Mouse (Mus musculus) lung, embryonic 16.5 days (tissue): ENCODE measurements at regions not wholly inside any gene's neighbourhood (a gene's known extent, or its start where the extent isn't known, plus 50 kb on each side); places are given as distances from the start of the nearest gene placed in this dataset.

Experiments
- ATAC-seq: fragments of 200-750 bp; cut with Nextera tagmentation; 2 replicates; pipeline ENCODE4 v1.8.0; 2017; ENCODE audit warnings: low read depth, mild to moderate bottlenecking, moderate library complexity
- H3K27ac ChIP-seq: fragments of 300-500 bp; sonication (generic); 2 replicates; pipeline ENCODE4 v1.5.1; 2014; ENCODE audit warnings: mild to moderate bottlenecking, control low read depth, low read length
- H3K27me3 ChIP-seq: fragments of 300-500 bp; sonication (generic); 2 replicates; pipeline ENCODE4 v1.6.1; 2014; ENCODE audit warnings: low read depth, low read length, mixed read lengths; ENCODE audit not compliant: control insufficient read depth, insufficient read depth
- H3K36me3 ChIP-seq: fragments of 300-500 bp; sonication (generic); 2 replicates; pipeline ENCODE4 v1.6.1; 2014; ENCODE audit warnings: low read length; ENCODE audit not compliant: control insufficient read depth, insufficient read depth
- H3K4me1 ChIP-seq: fragments of 300-500 bp; sonication (generic); replicated peaks from 2 replicates; pipeline ENCODE4 v1.6.1; 2014; ENCODE audit warnings: low read length, mixed read lengths; ENCODE audit not compliant: control insufficient read depth, insufficient read depth
- H3K4me2 ChIP-seq: fragments of 300-500 bp; sonication (generic); 2 replicates; pipeline ENCODE4 v1.6.1; 2014; ENCODE audit warnings: low read depth, low read length, control low read depth
- H3K4me3 ChIP-seq: fragments of 300-500 bp; sonication (generic); 2 replicates; pipeline ENCODE4 v1.5.1; 2014; ENCODE audit warnings: mild to moderate bottlenecking, low read length, control low read depth
- H3K9ac ChIP-seq: fragments of 300-500 bp; sonication (generic); 2 replicates; pipeline ENCODE4 v1.6.1; 2014; ENCODE audit warnings: low read length, control low read depth
- H3K9me3 ChIP-seq: fragments of 300-500 bp; sonication (generic); 2 replicates; pipeline ENCODE4 v1.6.1; 2016; ENCODE audit warnings: low read length; ENCODE audit not compliant: control insufficient read depth
- WGBS: fragments of 180-500 bp; shearing (Covaris S2); extraction: QIAGEN DNeasy Blood & Tissue Kit; methylation state at CpG from one replicate; pipeline ENCODE4 v1.1.7; 2014; 5-methylcytosine and 5-hydroxymethylcytosine counted together

DNA sequence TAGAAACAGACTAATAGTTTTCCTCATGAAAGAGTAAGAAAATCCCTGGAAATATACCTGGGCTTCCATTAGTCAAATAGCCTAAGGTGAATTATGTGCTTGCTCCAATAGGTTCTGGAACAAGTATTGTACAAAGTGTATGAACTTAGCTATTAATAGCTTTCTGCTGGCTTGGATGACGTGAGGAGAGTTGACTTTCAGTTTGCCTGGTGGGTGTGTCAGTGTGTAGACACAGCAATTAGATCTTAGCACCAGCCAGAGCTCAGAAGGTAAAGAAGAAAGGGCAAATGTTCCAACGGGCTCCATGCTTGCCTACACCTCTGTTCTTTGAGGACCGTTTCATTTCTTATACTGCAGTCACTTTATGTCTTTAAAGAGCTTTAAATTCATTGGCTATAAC lies 654.8 kb upstream of the Mef2c start:
- Histone ChIP-seq H3K27ac (no peak overlapping the region), H3K4me3 (no peak overlapping the region), H3K4me2 (no peak overlapping the region), H3K9me3 (no peaks in the 10 kb centered on the region), H3K9ac (no peak overlapping the region), H3K4me1 (no peaks in the 10 kb centered on the region), H3K27me3 (no peaks in the 10 kb centered on the region), H3K36me3 (no peaks in the 10 kb centered on the region)
- no peak for ATAC-seq
- 59% methylated on average over 3 of the region's 3 CpGs for WGBS

DNA sequence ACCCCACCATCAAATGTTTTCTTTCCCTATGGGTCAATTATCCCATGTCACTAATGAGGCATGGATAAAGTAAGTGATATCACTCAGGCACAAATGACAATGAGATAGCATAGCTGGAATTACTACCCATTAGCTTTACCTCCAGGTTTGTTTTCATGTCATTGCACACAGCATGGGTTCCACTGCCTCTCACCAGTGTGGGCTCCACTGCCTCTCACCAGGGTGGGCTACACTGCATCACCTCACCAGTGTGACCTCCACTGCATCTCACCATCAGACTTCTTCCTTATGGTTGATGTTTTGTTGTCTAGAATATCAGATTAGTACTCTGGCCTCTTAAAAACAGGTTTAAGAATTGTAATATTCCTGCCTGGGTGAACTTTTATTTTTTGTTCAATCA lies 634.0 kb upstream of the Mef2c start:
- H3K27me3 ChIP-seq: no peaks in the 10 kb centered on the region
- no peaks in the 10 kb centered on the region for H3K9me3 ChIP-seq
- H3K4me3 ChIP-seq: no peak overlapping the region
- no peak overlapping the region for H3K4me2 ChIP-seq
- no peaks in the 10 kb centered on the region for H3K36me3 ChIP-seq
- no peaks in the 10 kb centered on the region for H3K4me1 ChIP-seq
- H3K9ac ChIP-seq: no peak overlapping the region
- no peak for ATAC-seq
- H3K27ac ChIP-seq: no peak overlapping the region

DNA sequence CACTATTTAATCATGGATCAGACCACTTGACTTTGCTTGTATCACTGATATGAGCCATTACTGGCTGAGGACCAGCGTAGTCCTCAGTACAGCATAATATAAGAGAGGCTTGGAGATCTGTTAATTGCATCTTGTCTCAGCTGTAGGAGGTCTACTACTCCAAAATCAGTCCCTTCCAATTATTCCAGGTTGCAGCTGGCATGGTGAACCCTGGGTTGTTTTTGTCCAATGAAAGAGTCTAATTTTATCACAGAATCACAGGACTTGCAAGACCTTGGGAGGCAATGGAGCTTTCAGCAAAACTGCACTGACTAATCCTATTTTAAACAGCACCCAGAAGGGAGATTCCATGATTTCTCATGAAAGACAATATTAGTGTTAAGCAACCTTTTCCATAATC lies 629.7 kb upstream of the Mef2c start:
- Histone ChIP-seq H3K27ac (no peak overlapping the region), H3K4me3 (no peak overlapping the region), H3K9ac (no peak overlapping the region), H3K9me3 (no peaks in the 10 kb centered on the region), H3K4me1 (no peaks in the 10 kb centered on the region), H3K36me3 (no peaks in the 10 kb centered on the region), H3K4me2 (no peak overlapping the region), H3K27me3 (no peaks in the 10 kb centered on the region)
- WGBS: 79% methylated on average over 1 of the region's 1 CpGs
- no peak for ATAC-seq

DNA sequence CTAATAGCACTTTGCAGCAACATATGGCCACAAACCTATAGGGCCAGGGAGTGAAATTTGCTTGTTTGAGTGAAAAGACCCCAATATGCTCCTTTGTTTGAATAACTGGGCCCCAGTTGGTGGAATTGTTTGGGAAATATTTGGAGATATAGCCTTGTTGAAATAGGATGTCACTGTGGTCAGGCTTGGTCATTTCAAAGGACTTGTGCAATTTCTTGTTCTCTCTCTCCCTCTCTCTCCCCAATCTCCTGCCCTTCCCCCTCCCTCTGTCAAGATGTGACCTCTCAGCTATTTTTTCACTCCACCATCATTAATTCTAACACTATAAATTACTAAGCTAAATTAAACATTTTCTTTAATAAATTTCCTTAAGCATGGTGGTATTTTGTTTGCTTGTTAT lies 620.5 kb upstream of the Mef2c start:
- Histone ChIP-seq H3K9me3 (no peaks in the 10 kb centered on the region), H3K4me1 (no peaks in the 10 kb centered on the region), H3K9ac (no peak overlapping the region), H3K27me3 (no peaks in the 10 kb centered on the region), H3K4me2 (no peak overlapping the region), H3K4me3 (no peak overlapping the region), H3K36me3 (no peaks in the 10 kb centered on the region), H3K27ac (no peak overlapping the region)
- no peak for ATAC-seq

DNA sequence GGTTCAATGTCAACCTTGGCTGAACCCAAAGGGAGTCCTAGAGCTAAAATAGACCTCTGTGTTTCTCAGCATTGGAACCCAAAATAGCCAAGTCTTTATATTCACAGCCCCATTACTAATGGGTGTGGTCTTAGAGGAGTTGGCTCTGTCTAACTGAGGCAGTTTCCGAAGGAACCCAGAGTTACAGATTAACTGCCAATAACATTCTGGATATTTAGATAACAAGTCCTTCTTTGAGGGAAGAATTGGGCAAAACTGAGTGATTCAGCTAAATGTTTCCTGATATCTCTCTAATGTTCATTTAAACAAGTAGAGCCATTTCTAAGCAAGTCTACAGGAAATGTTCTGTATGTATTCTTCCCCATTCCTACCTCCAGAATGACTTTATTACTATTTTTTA lies 615.1 kb upstream of the Mef2c start:
- Histone ChIP-seq H3K36me3 (no peaks in the 10 kb centered on the region), H3K4me2 (no peak overlapping the region), H3K9me3 (no peaks in the 10 kb centered on the region), H3K27me3 (no peaks in the 10 kb centered on the region), H3K27ac (no peak overlapping the region), H3K4me3 (no peak overlapping the region), H3K9ac (no peak overlapping the region), H3K4me1 (no peaks in the 10 kb centered on the region)
- no peak for ATAC-seq
- WGBS: 69% methylated on average over 1 of the region's 1 CpGs

DNA sequence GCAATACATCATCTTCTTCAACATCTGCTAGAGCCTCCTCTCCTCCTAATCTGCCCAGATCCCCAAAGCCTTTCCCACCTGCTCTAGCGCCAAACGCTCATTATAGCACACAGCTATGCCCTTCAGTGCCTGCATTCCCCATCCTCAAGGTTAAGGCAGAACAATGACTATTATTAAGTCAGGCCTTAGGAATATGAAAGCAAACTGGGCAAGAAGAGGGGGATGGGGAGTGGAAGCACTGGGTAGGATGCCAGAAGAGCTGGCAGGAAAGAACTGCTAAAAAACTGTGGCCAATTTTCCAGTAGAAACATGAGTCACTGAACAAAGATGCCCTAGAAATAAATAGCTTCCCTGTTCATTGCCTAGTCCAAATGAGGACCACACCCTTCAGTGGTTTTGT lies 611.1 kb upstream of the Mef2c start:
- 78% methylated on average over 2 of the region's 2 CpGs for WGBS
- Histone ChIP-seq H3K4me3 (no peak overlapping the region), H3K4me2 (no peak overlapping the region), H3K4me1 (no peaks in the 10 kb centered on the region), H3K27ac (no peak overlapping the region), H3K27me3 (no peaks in the 10 kb centered on the region), H3K9ac (no peak overlapping the region), H3K36me3 (no peaks in the 10 kb centered on the region), H3K9me3 (no peaks in the 10 kb centered on the region)
- ATAC-seq: no peak

DNA sequence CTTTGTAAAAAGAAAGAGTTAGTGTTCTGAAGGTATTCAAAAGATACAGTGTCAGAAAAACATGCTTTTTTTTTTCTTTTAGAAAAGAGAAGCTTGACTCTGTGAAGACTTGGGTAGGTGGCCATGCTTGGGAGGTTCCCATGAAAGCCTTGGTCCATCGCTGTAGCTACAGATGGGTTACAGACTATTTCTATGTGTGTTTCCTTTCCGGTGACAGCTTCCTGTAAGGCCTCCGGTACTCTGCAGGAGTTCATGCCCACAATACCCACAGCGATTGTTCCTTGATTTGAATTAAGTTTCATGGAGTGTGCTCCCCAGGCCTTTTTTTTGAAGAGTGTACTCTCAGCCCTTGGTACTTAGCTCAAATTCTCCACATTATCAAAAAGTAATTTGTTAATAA lies 604.1 kb upstream of the Mef2c start:
- no peak for ATAC-seq

DNA sequence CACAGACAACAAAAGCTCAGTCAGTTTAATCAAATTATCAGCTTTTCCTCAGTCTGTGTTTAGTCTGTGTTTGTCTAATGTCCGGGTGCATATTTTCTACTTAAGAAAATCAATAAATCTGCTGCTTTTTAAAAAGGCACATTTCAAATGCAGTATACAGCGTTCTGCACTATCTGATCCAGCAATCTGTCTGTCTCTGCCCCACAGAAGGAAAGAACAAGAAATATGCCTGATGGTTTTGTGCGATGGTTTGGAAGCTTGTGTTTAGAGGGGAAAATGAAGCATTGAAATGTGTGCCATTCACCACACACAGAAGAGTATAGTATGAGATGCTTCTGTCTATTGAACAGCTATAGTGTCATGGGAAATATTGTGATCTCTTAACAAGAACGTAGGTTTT lies 601.7 kb upstream of the Mef2c start:
- ATAC-seq: no peak
- 45% methylated on average over 4 of the region's 4 CpGs for WGBS
- no peaks in the 10 kb centered on the region for H3K27me3 ChIP-seq

More for the DNA sequence above, 604.1 kb upstream of the Mef2c start:
- 67% methylated on average over 4 of the region's 4 CpGs for WGBS
- Histone ChIP-seq H3K9ac (no peak overlapping the region), H3K4me1 (no peaks in the 10 kb centered on the region), H3K4me3 (no peak overlapping the region), H3K27me3 (no peaks in the 10 kb centered on the region), H3K27ac (no peak overlapping the region), H3K9me3 (no peaks in the 10 kb centered on the region), H3K36me3 (no peaks in the 10 kb centered on the region), H3K4me2 (no peak overlapping the region)

DNA sequence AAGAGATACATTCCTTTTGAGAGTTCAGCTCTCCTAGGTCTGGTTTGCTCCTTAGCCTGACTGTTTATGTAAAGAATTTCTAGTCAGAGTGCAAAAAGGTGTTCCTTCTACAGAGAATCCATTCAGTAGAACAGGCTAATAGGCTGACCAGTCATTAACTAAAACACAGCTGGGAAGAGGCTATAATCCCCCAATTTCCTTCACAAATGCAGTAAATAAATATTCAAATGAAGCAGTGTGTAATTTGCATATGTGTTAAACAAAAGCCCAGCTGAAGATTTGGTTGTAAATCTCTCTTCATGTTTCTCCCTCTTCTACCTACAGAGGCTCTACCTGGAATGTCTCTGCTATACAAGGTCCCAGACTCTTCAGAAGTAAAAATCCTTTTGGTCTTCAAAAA lies 600.2 kb upstream of the Mef2c start:
- Histone ChIP-seq H3K9ac (no peak overlapping the region), H3K27ac (no peak overlapping the region), H3K4me2 (no peak overlapping the region), H3K4me1 (no peaks in the 10 kb centered on the region), H3K36me3 (no peaks in the 10 kb centered on the region), H3K27me3 (no peaks in the 10 kb centered on the region), H3K4me3 (no peak overlapping the region), H3K9me3 (no peaks in the 10 kb centered on the region)
- ATAC-seq: no peak

More for the DNA sequence above, 601.7 kb upstream of the Mef2c start:
- Histone ChIP-seq H3K4me1 (no peaks in the 10 kb centered on the region), H3K36me3 (no peaks in the 10 kb centered on the region), H3K4me3 (no peak overlapping the region), H3K4me2 (no peak overlapping the region), H3K27ac (no peak overlapping the region), H3K9ac (no peak overlapping the region), H3K9me3 (no peaks in the 10 kb centered on the region)

DNA sequence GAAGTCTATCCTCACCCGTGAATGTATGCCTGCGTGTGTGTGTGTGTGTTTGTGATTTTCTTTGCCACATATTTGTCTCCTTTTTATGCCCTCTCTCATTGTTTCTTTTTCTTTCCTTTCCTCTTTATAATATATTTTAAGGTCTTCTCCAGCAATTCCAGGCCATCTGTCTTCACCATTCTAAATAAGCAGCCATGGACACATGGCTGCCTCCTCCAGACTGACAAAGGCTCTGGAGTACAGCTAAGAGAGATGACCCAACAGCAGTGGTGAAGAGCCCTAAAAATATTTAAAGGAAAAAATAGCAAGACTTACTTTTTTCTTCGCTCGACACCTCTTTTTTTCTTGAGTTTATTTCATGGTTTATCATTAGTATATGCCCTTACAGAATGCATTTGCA lies 596.1 kb upstream of the Mef2c start:
- Histone ChIP-seq H3K9ac (no peak overlapping the region), H3K27ac (no peak overlapping the region), H3K4me3 (no peak overlapping the region), H3K4me1 (no peaks in the 10 kb centered on the region), H3K27me3 (no peaks in the 10 kb centered on the region), H3K36me3 (no peaks in the 10 kb centered on the region), H3K4me2 (no peak overlapping the region), H3K9me3 (no peaks in the 10 kb centered on the region)
- no peak for ATAC-seq
- WGBS: 85% methylated on average over 4 of the region's 4 CpGs
